Mouse (Mus musculus): ENCODE measurements around the gene Hoxc12.

Hoxc12 gene

GRCm38 (mm10) chr15:102965003-102965891 is 28.7 kb downstream of the Hoxc12 start:
- peak in 1 of 2 experiments; percentile 64 for DNase-seq

GRCm38 (mm10) chr15:102965892-102966775 is 29.6 kb downstream of the Hoxc12 start:
- DNase-seq, result peak; percentile 99

GRCm38 (mm10) chr15:102966776-102967311 is 30.3 kb downstream of the Hoxc12 start, which contains the start of gene Hoxc10:
TSS of gene Hoxc10 (plus strand) at chr15:102966796.
- no peak for DNase-seq

GRCm38 (mm10) chr15:102967312-102967510 is 30.7 kb downstream of the Hoxc12 start, which contains the start of gene Hoxc5:
TSS of gene Hoxc5 (plus strand) at chr15:102967443.
- DNase-seq, result no peak

- DNase-seq, result peak; percentile 58 to 72
These were observed 31.2 kb downstream of the Hoxc12 start for GRCm38 (mm10) chr15:102967511-102968397.

- no peak for DNase-seq
These were observed 32.7 kb downstream of the Hoxc12 start for GRCm38 (mm10) chr15:102969296-102969695.

- DNase-seq, result peak in 1 of 2 experiments; percentile 77
These were observed 34.2 kb downstream of the Hoxc12 start for GRCm38 (mm10) chr15:102970740-102971139.

- peak in 1 of 2 experiments; percentile 39 for DNase-seq
These were observed 35.7 kb downstream of the Hoxc12 start for GRCm38 (mm10) chr15:102972254-102972653.

GRCm38 (mm10) chr15:102972753-102973152 is 36.2 kb downstream of the Hoxc12 start:
- peak in 1 of 2 experiments; percentile 34 for DNase-seq

GRCm38 (mm10) chr15:102975034-102975433 is 38.5 kb downstream of the Hoxc12 start:
- no peak for DNase-seq

- peak; percentile 74 to 83 for DNase-seq
These were observed 39.1 kb downstream of the Hoxc12 start for GRCm38 (mm10) chr15:102975688-102976111.

GRCm38 (mm10) chr15:102976171-102976570 is 39.6 kb downstream of the Hoxc12 start, which contains the start of gene Hoxc9:
TSS of gene Hoxc9 (plus strand) at chr15:102976439.
- DNase-seq, result peak; percentile 58 to 73

GRCm38 (mm10) chr15:102976631-102977422 is 40.3 kb downstream of the Hoxc12 start:
- DNase-seq, result peak; percentile 63 to 75

- peak; percentile 42 to 56 for DNase-seq
These were observed 40.9 kb downstream of the Hoxc12 start for GRCm38 (mm10) chr15:102977423-102977974.

- DNase-seq, result peak in 1 of 2 experiments; percentile 63
These were observed 42.3 kb downstream of the Hoxc12 start for GRCm38 (mm10) chr15:102978615-102979515.

GRCm38 (mm10) chr15:102979936-102980335 is 43.4 kb downstream of the Hoxc12 start:
- no peak for DNase-seq

- DNase-seq, result peak; percentile 39 to 48
These were observed 43.8 kb downstream of the Hoxc12 start for GRCm38 (mm10) chr15:102980352-102980751.

- peak; percentile 44 to 60 for DNase-seq
These were observed 44.4 kb downstream of the Hoxc12 start for GRCm38 (mm10) chr15:102980912-102981311.
